Mouse (Mus musculus) midbrain, embryonic 14.5 days (tissue): ENCODE measurements around the gene Cldn3. TPM values are rescaled to one million over a fixed set of nuclear protein-coding genes. Genes with fewer than 3 reads are reported as not detected.

Experiments used
- ATAC-seq: fragments of 200-750 bp; cut with Nextera tagmentation; 2 replicates; pipeline ENCODE4 v1.8.0; 2017; ENCODE audit warnings: moderate number of reproducible peaks, moderate library complexity; ENCODE audit not compliant: low FRiP score, low TSS enrichment
- DNase-seq: peaks from one replicate; pipeline ENCODE4 v3.0.0-alpha.2; 2015
- H3K27ac ChIP-seq: fragments of 300-500 bp; sonication (generic); replicated peaks from 2 replicates; pipeline ENCODE4 v1.5.1; 2014; ENCODE audit warnings: mild to moderate bottlenecking, low read depth, low read length, moderate library complexity
- H3K27me3 ChIP-seq: fragments of 300-500 bp; sonication (generic); 2 replicates; pipeline ENCODE4 v1.6.1; 2014; ENCODE audit warnings: low read length, control low read depth, mixed read lengths; ENCODE audit not compliant: control insufficient read depth, insufficient read depth
- H3K36me3 ChIP-seq: fragments of 300-500 bp; sonication (generic); 2 replicates; pipeline ENCODE4 v1.6.1; 2014; ENCODE audit warnings: low read length, control low read depth; ENCODE audit not compliant: control insufficient read depth, insufficient read depth
- H3K4me1 ChIP-seq: fragments of 300-500 bp; sonication (generic); 2 replicates; pipeline ENCODE4 v1.6.1; 2014; ENCODE audit warnings: mild to moderate bottlenecking, antibody characterized with exemption, low read length, control low read depth; ENCODE audit not compliant: control insufficient read depth, insufficient read depth
- H3K4me2 ChIP-seq: fragments of 300-500 bp; sonication (generic); 2 replicates; pipeline ENCODE4 v1.6.1; 2014; ENCODE audit warnings: mild to moderate bottlenecking, low read length, moderate library complexity
- H3K4me3 ChIP-seq: fragments of 300-500 bp; sonication (generic); replicated peaks from 2 replicates; pipeline ENCODE4 v1.5.1; 2014; ENCODE audit warnings: low read depth, low read length
- H3K9ac ChIP-seq: fragments of 300-500 bp; sonication (generic); replicated peaks from 2 replicates; pipeline ENCODE4 v1.6.1; 2014; ENCODE audit warnings: mild to moderate bottlenecking, low read length, moderate library complexity
- H3K9me3 ChIP-seq: fragments of 300-500 bp; sonication (generic); 2 replicates; pipeline ENCODE4 v1.6.1; 2016; ENCODE audit warnings: low read length, control low read depth, mixed read lengths; ENCODE audit not compliant: control insufficient read depth
- WGBS: fragments of 180-500 bp; shearing (Covaris S2); extraction: QIAGEN DNeasy Blood & Tissue Kit; methylation state at CpG from one replicate; pipeline ENCODE4 v1.1.7; 2014; 5-methylcytosine and 5-hydroxymethylcytosine counted together
- polyA plus RNA-seq: library from polyadenylated mRNA; unstranded; fragments of >200 nt; fragmentation: Nextera tagmentation; extraction: Ambion mirVana; gene quantifications from 2 replicates; pipeline ENCODE4 v1.2.1, GENCODE M21; 2014

Gene Cldn3
- polyA plus RNA-seq, 1 experiment from 2014 or later, result 1.3 TPM

GRCm38 (mm10) chr5:134946063-134946856 is 39.8 kb upstream of the Cldn3 start:
- peak overlapping the region; percentile 3; the same call in 1 of the 2 replicates for H3K4me2 ChIP-seq
- ATAC-seq, result no peak

GRCm38 (mm10) chr5:134946857-134947255 is 39.2 kb upstream of the Cldn3 start, which contains the start of gene Cldn4:
Gene Cldn4 (minus strand): TSS chr5:134946934.
- no peaks in the 10 kb centered on the region for H3K36me3 ChIP-seq
- DNase-seq, result no peak
- 9% methylated on average over 11 of the region's 11 CpGs for WGBS
- H3K27me3 ChIP-seq, result peaks cover 27% of the 10 kb centered on the region
- peak within 1 kb of the TSS; percentile 3; the same call in 1 of the 2 replicates for H3K4me2 ChIP-seq
- no peaks in the 10 kb centered on the region for H3K9me3 ChIP-seq
- H3K4me1 ChIP-seq, result no peaks in the 10 kb centered on the region
- H3K27ac ChIP-seq, result no peak within 1 kb of the TSS
- ATAC-seq, result no peak
- H3K9ac ChIP-seq, result no peak within 1 kb of the TSS
- H3K4me3 ChIP-seq, result no peak within 1 kb of the TSS

More at GRCm38 (mm10) chr5:134946063-134946856, 39.8 kb upstream of the Cldn3 start:
- no peaks in the 10 kb centered on the region for H3K9me3 ChIP-seq
- H3K4me1 ChIP-seq, result no peaks in the 10 kb centered on the region
- no peak overlapping the region for H3K27ac ChIP-seq
- peaks cover 27% of the 10 kb centered on the region for H3K27me3 ChIP-seq
- no peak overlapping the region for H3K4me3 ChIP-seq
- H3K36me3 ChIP-seq, result no peaks in the 10 kb centered on the region
- DNase-seq, result no peak
- WGBS, result 17% methylated on average over 43 of the region's 43 CpGs
- no peak overlapping the region for H3K9ac ChIP-seq

GRCm38 (mm10) chr5:134947420-134948084 is 38.5 kb upstream of the Cldn3 start:
- ATAC-seq, result no peak
- Histone ChIP-seq H3K36me3 (no peaks in the 10 kb centered on the region), H3K9ac (no peak overlapping the region), H3K4me3 (no peak overlapping the region), H3K9me3 (no peaks in the 10 kb centered on the region), H3K27me3 (peaks cover 27% of the 10 kb centered on the region), H3K4me2 (no peak overlapping the region), H3K4me1 (no peaks in the 10 kb centered on the region), H3K27ac (no peak overlapping the region)
- 75% methylated on average over 5 of the region's 5 CpGs for WGBS
- DNase-seq, result no peak

- Histone ChIP-seq H3K4me2 (no peak overlapping the region), H3K9me3 (no peaks in the 10 kb centered on the region), H3K4me1 (no peaks in the 10 kb centered on the region), H3K27ac (no peak overlapping the region), H3K27me3 (peaks cover 27% of the 10 kb centered on the region), H3K4me3 (no peak overlapping the region), H3K9ac (no peak overlapping the region), H3K36me3 (no peaks in the 10 kb centered on the region)
- ATAC-seq, result no peak
- no peak for DNase-seq
- WGBS, result 74% methylated on average over 4 of the region's 4 CpGs
These were observed 38.0 kb upstream of the Cldn3 start for GRCm38 (mm10) chr5:134948085-134948439.

- 55% methylated on average over 19 of the region's 19 CpGs for WGBS
These were observed 34.7 kb upstream of the Cldn3 start for GRCm38 (mm10) chr5:134951053-134951884.

GRCm38 (mm10) chr5:134955491-134955890 is 30.5 kb upstream of the Cldn3 start:
- no peaks in the 10 kb centered on the region for H3K27me3 ChIP-seq
- H3K9ac ChIP-seq, result no peak overlapping the region
- no peak overlapping the region for H3K27ac ChIP-seq
- DNase-seq (no peak), ATAC-seq (no peak)
- no peaks in the 10 kb centered on the region for H3K9me3 ChIP-seq
- no peaks in the 10 kb centered on the region for H3K36me3 ChIP-seq
- no peaks in the 10 kb centered on the region for H3K4me1 ChIP-seq
- WGBS, result 87% methylated on average over 5 of the region's 5 CpGs
- no peak overlapping the region for H3K4me3 ChIP-seq
- no peak overlapping the region for H3K4me2 ChIP-seq

More at GRCm38 (mm10) chr5:134951053-134951884, 34.7 kb upstream of the Cldn3 start:
- no peak overlapping the region for H3K27ac ChIP-seq
- peaks cover 16% of the 10 kb centered on the region; the same call in 1 of the 2 replicates for H3K27me3 ChIP-seq
- no peaks in the 10 kb centered on the region for H3K4me1 ChIP-seq
- H3K9me3 ChIP-seq, result no peaks in the 10 kb centered on the region
- H3K4me2 ChIP-seq, result no peak overlapping the region
- no peak overlapping the region for H3K4me3 ChIP-seq
- ATAC-seq (no peak), DNase-seq (no peak)
- H3K36me3 ChIP-seq, result no peaks in the 10 kb centered on the region
- H3K9ac ChIP-seq, result no peak overlapping the region

- Histone ChIP-seq H3K4me2 (no peak overlapping the region), H3K36me3 (no peaks in the 10 kb centered on the region), H3K9me3 (no peaks in the 10 kb centered on the region), H3K4me1 (no peaks in the 10 kb centered on the region), H3K9ac (no peak overlapping the region), H3K27me3 (no peaks in the 10 kb centered on the region), H3K4me3 (no peak overlapping the region), H3K27ac (no peak overlapping the region)
- WGBS, result 77% methylated on average over 7 of the region's 7 CpGs
- ATAC-seq, result no peak
- DNase-seq, result no peak
These were observed 26.9 kb upstream of the Cldn3 start for GRCm38 (mm10) chr5:134959114-134959513.

- Histone ChIP-seq H3K4me2 (no peak overlapping the region), H3K27me3 (no peaks in the 10 kb centered on the region), H3K9ac (no peak overlapping the region), H3K4me3 (no peak overlapping the region), H3K27ac (no peak overlapping the region), H3K4me1 (no peaks in the 10 kb centered on the region), H3K9me3 (no peaks in the 10 kb centered on the region), H3K36me3 (no peaks in the 10 kb centered on the region)
- 68% methylated on average over 2 of the region's 2 CpGs for WGBS
- DNase-seq (no peak), ATAC-seq (no peak)
These were observed 25.6 kb upstream of the Cldn3 start for GRCm38 (mm10) chr5:134960430-134960829.
